Mouse (Mus musculus) liver, embryonic 12.5 days (tissue): ENCODE measurements around the gene Atg5. TPM values are rescaled to one million over a fixed set of nuclear protein-coding genes. Genes with fewer than 3 reads are reported as not detected.
"Not testable (repeated sequence)": the region's sequence is repeated elsewhere in the genome, so short reads cannot be mapped to it uniquely, and the experiment has no call there.

ENCODE experiments used
- ATAC-seq: fragments of 200-750 bp; cut with Nextera tagmentation; 2 replicates; pipeline ENCODE4 v1.8.0; 2017; ENCODE audit warnings: moderate number of reproducible peaks, mild to moderate bottlenecking, moderate library complexity
- H3K27ac ChIP-seq: fragments of 300-500 bp; sonication (generic); 2 replicates; pipeline ENCODE4 v1.5.1; 2016; ENCODE audit warnings: mild to moderate bottlenecking
- H3K27me3 ChIP-seq: fragments of 300-500 bp; sonication (generic); replicated peaks from 2 replicates; pipeline ENCODE4 v1.6.1; 2016; ENCODE audit warnings: mild to moderate bottlenecking, moderate library complexity
- H3K36me3 ChIP-seq: fragments of 300-500 bp; sonication (generic); 2 replicates; pipeline ENCODE4 v1.6.1; 2016; ENCODE audit warnings: mild to moderate bottlenecking, moderate library complexity
- H3K4me1 ChIP-seq: fragments of 300-500 bp; sonication (generic); 2 replicates; pipeline ENCODE4 v1.6.1; 2016
- H3K4me2 ChIP-seq: fragments of 300-500 bp; sonication (generic); 2 replicates; pipeline ENCODE4 v1.6.1; 2016; ENCODE audit warnings: mild to moderate bottlenecking, moderate library complexity
- H3K4me3 ChIP-seq: fragments of 300-500 bp; sonication (generic); 2 replicates; pipeline ENCODE4 v1.5.1; 2016; ENCODE audit warnings: mild to moderate bottlenecking, moderate library complexity
- H3K9ac ChIP-seq: fragments of 300-500 bp; sonication (generic); 2 replicates; pipeline ENCODE4 v1.6.1; 2016; ENCODE audit warnings: mild to moderate bottlenecking, moderate library complexity
- H3K9me3 ChIP-seq: fragments of 300-500 bp; sonication (generic); replicated peaks from 2 replicates; pipeline ENCODE4 v1.6.1; 2016; ENCODE audit warnings: mild to moderate bottlenecking, moderate library complexity
- WGBS: fragments of 180-500 bp; shearing (Covaris S2); methylation state at CpG from one replicate; pipeline ENCODE4 v1.1.7; 2016; ENCODE audit not compliant: insufficient replicate concordance; 5-methylcytosine and 5-hydroxymethylcytosine counted together
- polyA plus RNA-seq: library from polyadenylated mRNA; unstranded; fragments of >200 nt; fragmentation: Nextera tagmentation; extraction: Ambion mirVana; gene quantifications from 2 replicates; pipeline ENCODE4 v1.2.1, GENCODE M21; 2016

The Atg5 gene
- polyA plus RNA-seq, 1 experiment from 2014 or later, result 26.9 TPM

- H3K4me1 ChIP-seq, result 0 out of 2 replicates have a peak, but pooled peaks cover 8% of the 10 kb centered on the region
- H3K9ac ChIP-seq, result no peak overlapping the region
- no peak overlapping the region for H3K4me2 ChIP-seq
- H3K36me3 ChIP-seq, result peaks cover 20% of the 10 kb centered on the region
- no peak overlapping the region for H3K4me3 ChIP-seq
- no peak overlapping the region for H3K27ac ChIP-seq
- ATAC-seq, result no peak
- H3K27me3 ChIP-seq, result no peaks in the 10 kb centered on the region
- WGBS, result 68% methylated on average over 14 of the region's 14 CpGs
- no peaks in the 10 kb centered on the region for H3K9me3 ChIP-seq
Observed at GRCm38 (mm10) chr10:44316280-44317270, 48.4 kb downstream of the Atg5 start.

- WGBS, result 18% methylated on average over 1 of the region's 1 CpGs
Observed at GRCm38 (mm10) chr10:44322166-44322565, 54.0 kb downstream of the Atg5 start.

DNA sequence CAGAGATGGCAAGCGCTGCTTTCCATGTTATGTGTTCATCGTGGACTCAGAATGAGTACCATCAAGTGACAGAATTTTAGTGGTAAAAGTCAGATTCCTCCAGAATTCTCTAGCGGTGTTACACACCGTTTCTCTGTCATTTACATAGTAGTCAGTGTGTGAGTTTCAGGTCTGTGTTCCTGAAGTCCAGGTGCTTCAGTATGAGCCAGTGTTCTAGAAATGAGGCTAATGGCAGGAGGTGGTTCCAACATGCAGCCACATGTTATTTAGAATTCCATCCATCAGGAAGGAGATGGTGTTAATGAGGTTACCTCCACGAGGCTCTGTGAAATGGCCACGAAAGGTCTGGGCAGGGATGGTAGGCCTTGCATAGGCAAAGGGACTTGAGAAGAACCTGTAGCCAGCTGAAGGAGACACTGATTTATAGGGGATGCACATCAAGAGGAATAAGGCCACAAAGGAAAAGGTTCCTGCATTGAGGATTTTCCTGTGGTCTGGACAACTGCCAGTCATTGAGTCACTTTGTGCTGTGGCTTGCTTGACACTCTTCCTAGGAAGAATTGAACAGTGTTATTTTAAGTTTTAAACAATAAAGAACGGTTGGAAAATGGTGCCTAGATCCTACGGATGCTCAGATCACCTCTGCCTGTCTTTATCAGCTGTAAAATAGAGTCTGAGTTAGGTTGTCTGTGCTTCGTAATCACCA lies 55.1 kb downstream of the Atg5 start:
- WGBS, result 76% methylated on average over 9 of the region's 9 CpGs
- Histone ChIP-seq H3K36me3 (peaks cover 15% of the 10 kb centered on the region; the same call in 1 of the 2 replicates), H3K9ac (no peak overlapping the region), H3K27ac (no peak overlapping the region), H3K4me3 (no peak overlapping the region), H3K27me3 (no peaks in the 10 kb centered on the region), H3K9me3 (no peaks in the 10 kb centered on the region), H3K4me1 (peaks cover 19% of the 10 kb centered on the region), H3K4me2 (no peak overlapping the region)
- ATAC-seq, result no peak

More at GRCm38 (mm10) chr10:44322166-44322565, 54.0 kb downstream of the Atg5 start:
- no peak for ATAC-seq
- no peak overlapping the region for H3K4me2 ChIP-seq
- H3K36me3 ChIP-seq, result peaks cover 15% of the 10 kb centered on the region; the same call in 1 of the 2 replicates
- H3K27me3 ChIP-seq, result no peaks in the 10 kb centered on the region
- no peak overlapping the region for H3K9ac ChIP-seq
- no peaks in the 10 kb centered on the region for H3K9me3 ChIP-seq
- peaks cover 19% of the 10 kb centered on the region for H3K4me1 ChIP-seq
- H3K27ac ChIP-seq, result no peak overlapping the region
- H3K4me3 ChIP-seq, result no peak overlapping the region

DNA sequence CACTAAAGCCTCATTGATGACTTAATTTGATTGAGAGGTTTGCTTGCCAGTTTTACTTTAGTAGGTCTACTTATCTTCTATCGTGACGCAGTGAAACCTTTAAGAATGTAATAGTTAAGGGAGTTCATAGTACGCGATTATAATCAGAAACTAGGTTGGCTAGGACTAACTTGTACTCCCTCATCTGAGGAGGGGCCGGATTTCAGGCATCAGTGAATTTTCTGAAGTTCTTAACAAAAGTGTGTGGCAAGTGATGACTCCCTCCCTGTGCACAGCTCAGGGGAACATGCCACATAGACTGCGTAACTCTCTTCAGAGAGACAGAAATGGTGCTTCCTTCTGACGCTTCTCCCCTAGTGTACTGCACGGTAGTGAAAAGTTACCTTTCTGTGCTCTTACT lies 55.7 kb downstream of the Atg5 start:
- Histone ChIP-seq H3K4me1 (peaks cover 19% of the 10 kb centered on the region), H3K9me3 (no peaks in the 10 kb centered on the region), H3K4me2 (no peak overlapping the region), H3K27ac (no peak overlapping the region), H3K36me3 (peaks cover 15% of the 10 kb centered on the region; the same call in 1 of the 2 replicates), H3K4me3 (no peak overlapping the region), H3K9ac (no peak overlapping the region), H3K27me3 (no peaks in the 10 kb centered on the region)
- ATAC-seq, result no peak
- WGBS, result 85% methylated on average over 8 of the region's 8 CpGs

DNA sequence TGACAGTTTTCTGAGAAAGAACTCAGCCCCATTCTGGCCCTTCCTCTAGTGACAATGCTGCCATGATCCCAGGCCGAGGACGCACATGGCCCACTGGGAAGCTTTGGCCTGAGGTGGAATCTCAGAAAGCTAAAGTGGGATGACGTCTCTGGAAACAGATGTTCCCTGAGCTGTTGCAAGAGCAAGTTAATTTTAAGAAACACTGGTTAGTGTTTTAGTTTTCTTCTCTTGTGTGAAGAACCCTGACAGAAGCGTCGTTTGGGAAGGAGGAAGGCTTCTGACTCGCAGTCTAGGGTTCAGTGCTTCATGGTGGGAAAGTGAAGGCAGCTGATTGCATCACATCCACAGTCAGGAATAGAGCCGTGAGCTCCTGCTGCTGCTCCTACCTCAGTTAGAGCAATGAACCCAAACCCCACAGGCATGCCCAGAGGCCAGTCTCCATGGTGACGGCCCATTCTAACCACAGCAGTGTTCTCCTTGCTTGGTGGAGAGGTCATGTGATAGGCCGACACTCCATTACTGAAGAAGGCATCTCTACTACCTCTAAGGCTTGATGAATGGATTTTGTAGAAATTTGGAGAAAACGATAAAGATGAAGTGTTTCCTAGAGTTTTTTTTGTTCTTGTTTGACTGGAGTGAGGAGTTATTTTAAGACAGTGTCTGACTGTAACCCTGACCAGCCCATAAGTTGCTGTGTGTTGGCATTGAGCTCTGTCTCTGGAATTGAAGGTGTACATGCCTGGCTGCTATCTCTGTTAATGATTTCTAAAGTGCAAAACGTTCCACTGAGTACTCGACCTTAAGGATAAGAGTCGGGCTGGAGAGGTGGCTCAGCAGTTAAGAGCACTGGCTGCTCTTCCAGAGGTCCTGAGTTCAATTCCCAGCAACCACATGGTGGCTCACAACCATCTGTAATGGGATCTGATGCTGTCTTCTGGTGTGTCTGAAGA lies 57.7 kb downstream of the Atg5 start:
- H3K4me2 ChIP-seq, result no peak overlapping the region
- H3K9me3 ChIP-seq, result no peaks in the 10 kb centered on the region
- 67% methylated on average over 13 of the region's 13 CpGs for WGBS
- ATAC-seq, result no peak
- H3K9ac ChIP-seq, result no peak overlapping the region
- no peak overlapping the region for H3K27ac ChIP-seq
- H3K36me3 ChIP-seq, result 0 out of 2 replicates have a peak, but pooled peaks cover 11% of the 10 kb centered on the region
- H3K4me3 ChIP-seq, result no peak overlapping the region
- H3K27me3 ChIP-seq, result no peaks in the 10 kb centered on the region
- peaks cover 19% of the 10 kb centered on the region for H3K4me1 ChIP-seq

GRCm38 (mm10) chr10:44327057-44327456 lies 58.9 kb downstream of the Atg5 start:
- WGBS, result 70% methylated on average over 9 of the region's 9 CpGs
- no peaks in the 10 kb centered on the region for H3K9me3 ChIP-seq
- ATAC-seq, result no peak
- H3K27me3 ChIP-seq, result no peaks in the 10 kb centered on the region
- no peaks in the 10 kb centered on the region for H3K36me3 ChIP-seq
- H3K4me1 ChIP-seq, result peaks cover 27% of the 10 kb centered on the region
- H3K9ac ChIP-seq, result no peak overlapping the region
- no peak overlapping the region for H3K27ac ChIP-seq
- H3K4me2 ChIP-seq, result no peak overlapping the region
- no peak overlapping the region for H3K4me3 ChIP-seq

- 35% methylated on average over 3 of the region's 3 CpGs for WGBS
- H3K9me3 ChIP-seq, result no peaks in the 10 kb centered on the region
- peaks cover 40% of the 10 kb centered on the region for H3K4me1 ChIP-seq
- no peak for ATAC-seq
- H3K36me3 ChIP-seq, result no peaks in the 10 kb centered on the region
- H3K27ac ChIP-seq, result no peak overlapping the region
- H3K27me3 ChIP-seq, result no peaks in the 10 kb centered on the region
- no peak overlapping the region for H3K4me2 ChIP-seq
- no peak overlapping the region for H3K9ac ChIP-seq
- H3K4me3 ChIP-seq, result no peak overlapping the region
Observed at GRCm38 (mm10) chr10:44328347-44328746, 60.2 kb downstream of the Atg5 start.

DNA sequence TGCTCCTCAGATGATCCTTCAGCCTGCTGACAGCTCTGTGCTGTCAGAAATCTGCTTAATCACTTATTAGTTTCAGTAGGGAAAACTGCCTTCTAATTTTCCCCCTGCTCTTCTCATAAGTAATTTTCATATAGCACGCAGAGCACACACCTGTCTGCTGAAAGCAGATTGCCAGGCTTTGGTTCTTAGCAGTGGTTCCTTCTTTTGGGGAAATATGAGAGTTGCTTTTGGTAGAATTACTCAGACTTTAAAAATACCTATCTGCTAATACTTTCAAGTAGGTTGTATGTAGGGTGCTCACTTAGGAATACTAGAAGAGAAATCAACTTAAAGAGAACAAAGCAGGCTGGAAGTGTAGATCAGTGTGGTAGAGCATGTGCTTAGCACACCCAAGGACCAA lies 62.6 kb downstream of the Atg5 start:
- Histone ChIP-seq H3K27me3 (no peaks in the 10 kb centered on the region), H3K4me1 (peaks cover 46% of the 10 kb centered on the region), H3K9ac (no peak overlapping the region), H3K36me3 (0 out of 2 replicates have a peak, but pooled peaks cover 1% of the 10 kb centered on the region), H3K27ac (no peak overlapping the region), H3K4me2 (no peak overlapping the region), H3K4me3 (no peak overlapping the region), H3K9me3 (no peaks in the 10 kb centered on the region)
- WGBS, result 83% methylated on average over 1 of the region's 1 CpGs
- no peak for ATAC-seq

DNA sequence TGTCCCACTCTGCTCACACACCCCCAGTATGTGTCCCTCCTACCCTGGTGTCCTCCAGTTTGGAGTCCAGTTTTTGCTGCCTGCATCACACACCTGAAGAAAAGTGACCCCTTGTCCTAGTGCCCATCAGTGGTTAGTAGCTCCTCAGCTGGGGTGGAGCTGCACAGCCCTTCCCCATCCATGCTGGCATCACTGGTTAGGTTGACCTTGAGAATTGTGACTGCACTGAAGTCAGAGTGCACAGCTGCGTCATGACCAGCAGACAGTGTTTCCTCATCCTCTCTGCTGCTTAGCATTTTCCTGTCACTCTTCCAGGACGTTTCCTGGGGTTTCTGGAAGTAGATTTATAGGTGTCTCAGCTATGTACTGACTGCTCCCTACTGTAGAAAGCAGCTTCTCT lies 63.3 kb downstream of the Atg5 start:
- Histone ChIP-seq H3K9ac (no peak overlapping the region), H3K4me3 (no peak overlapping the region), H3K27me3 (no peaks in the 10 kb centered on the region), H3K9me3 (no peaks in the 10 kb centered on the region), H3K27ac (peak overlapping the region; percentile 63), H3K4me1 (peaks cover 49% of the 10 kb centered on the region), H3K36me3 (0 out of 2 replicates have a peak, but pooled peaks cover 5% of the 10 kb centered on the region), H3K4me2 (no peak overlapping the region)
- WGBS, result 60% methylated on average over 2 of the region's 2 CpGs
- no peak for ATAC-seq

- H3K27me3 ChIP-seq, H3K9me3 ChIP-seq, H3K36me3 ChIP-seq, H3K4me3 ChIP-seq, H3K9ac ChIP-seq: not testable (repeated sequence)
- ATAC-seq, result peak; percentile 89
- 20% methylated on average over 3 of the region's 3 CpGs for WGBS
- Histone ChIP-seq H3K4me1 (peaks cover 61% of the 10 kb centered on the region), H3K4me2 (peak overlapping the region; percentile 49), H3K27ac (peak overlapping the region; percentile 68)
Observed at GRCm38 (mm10) chr10:44332656-44333055, 64.5 kb downstream of the Atg5 start.

DNA sequence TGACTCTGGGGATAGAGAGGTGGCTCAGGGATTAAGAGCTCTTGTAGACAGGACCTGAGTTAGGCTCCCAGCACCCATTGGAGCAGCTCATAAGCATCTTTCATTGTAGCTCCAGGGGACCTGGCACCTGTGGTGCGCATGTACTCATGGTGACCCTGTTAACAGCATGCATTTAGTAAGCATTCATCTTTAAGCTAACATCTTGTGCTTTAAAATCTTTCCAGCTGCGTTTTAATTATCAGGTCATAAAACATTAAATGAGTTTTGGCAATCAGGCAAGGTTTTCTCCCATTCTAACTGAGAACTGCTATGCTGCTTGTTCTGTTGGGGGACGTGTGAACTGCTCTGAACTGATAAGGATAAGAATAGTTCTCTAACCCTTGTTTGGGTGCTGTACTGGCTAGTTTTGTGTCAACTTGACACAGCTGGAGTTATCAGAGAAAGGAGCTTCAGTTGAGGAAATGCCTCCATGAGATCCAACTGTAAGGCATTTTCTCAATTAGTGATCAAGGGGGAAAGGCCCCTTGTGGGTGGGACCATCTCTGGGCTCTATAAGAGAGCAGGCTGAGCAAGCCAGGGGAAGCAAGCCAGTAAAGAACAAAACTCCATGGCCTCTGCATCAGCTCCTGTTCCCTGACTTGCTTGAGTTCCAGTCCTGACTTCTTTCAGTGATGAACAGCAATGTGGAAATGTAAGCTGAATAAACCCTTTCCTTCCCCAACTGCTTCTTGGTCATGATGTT lies 68.7 kb downstream of the Atg5 start:
- peaks cover 78% of the 10 kb centered on the region for H3K4me1 ChIP-seq
- H3K27ac ChIP-seq, result peak overlapping the region; percentile 81
- H3K9me3 ChIP-seq, H3K9ac ChIP-seq, H3K36me3 ChIP-seq, H3K27me3 ChIP-seq, H3K4me3 ChIP-seq: not testable (repeated sequence)
- peak; percentile 86 for ATAC-seq
- 45% methylated on average over 3 of the region's 3 CpGs for WGBS
- peak overlapping the region; percentile 37 for H3K4me2 ChIP-seq
